In the genomic region with DNA sequence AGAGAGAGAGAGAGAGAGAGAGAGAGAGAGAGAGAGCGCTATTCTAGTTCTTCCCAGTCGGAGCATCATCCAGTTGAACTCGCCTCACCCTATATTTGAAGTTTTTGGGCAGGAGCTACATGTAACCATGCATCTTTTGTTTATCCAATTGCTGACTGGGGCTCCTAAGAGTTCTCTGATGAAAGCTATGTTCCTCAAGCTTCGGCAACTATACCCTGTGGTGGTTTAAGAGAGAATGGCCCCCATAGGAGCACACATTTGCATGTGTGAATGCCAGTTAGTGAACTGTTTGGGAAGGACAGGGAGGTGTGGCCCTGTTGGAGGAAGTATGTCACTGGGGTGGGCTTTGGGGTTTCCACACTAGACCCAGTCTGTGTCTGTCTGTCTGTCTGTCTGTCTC, we compare ENCODE assay signal across 19 mouse cellular contexts.
DNase-seq lines count a peak whose midpoint lies in the region; ATAC-seq lines count a peak whose summit lies in the region.
"Had no signal": no experiment of that assay in that cellular context is flagged by ENCODE, and none has a peak within 500 bp of the region (broad histone marks: within the 10 kb centered on the region; RNA-seq: fewer than 3 reads in every experiment).

No protein-coding gene starts in this region.

- no peak overlapping the region for H3K4me2 ChIP-seq in midbrain, embryonic 11.5 days

- H3K27me3 ChIP-seq in midbrain, embryonic 11.5 days (ENCODE audit: control insufficient read depth, insufficient read depth, low read length), result no peaks in the 10 kb centered on the region
- no peaks in the 10 kb centered on the region for H3K27me3 ChIP-seq in midbrain, embryonic 10.5 days (ENCODE audit: low read depth, poor library complexity, severe bottlenecking)
- H3K27me3 ChIP-seq: CH12.LX, Patski had no signal

- ATAC-seq in midbrain, embryonic 11.5 days (ENCODE audit: low FRiP score), result no peak
- ATAC-seq: activated CD4-positive, CD25-positive, alpha-beta regulatory T cell, adult 4 months; CD4-positive, CD25-positive, alpha-beta regulatory T cell, adult 4 months; Patski had no signal

- H3K36me3 ChIP-seq in midbrain, embryonic 11.5 days (ENCODE audit: control insufficient read depth, insufficient read depth, low read length), result no peaks in the 10 kb centered on the region
- peaks cover 6% of the 10 kb centered on the region; the same call in 1 of the 2 replicates for H3K36me3 ChIP-seq in midbrain, embryonic 10.5 days
- H3K36me3 ChIP-seq: G1E had no signal

- no peaks in the 10 kb centered on the region for H3K9me3 ChIP-seq in midbrain, embryonic 11.5 days (ENCODE audit: control insufficient read depth, low read length)
- no peaks in the 10 kb centered on the region for H3K9me3 ChIP-seq in midbrain, embryonic 10.5 days (replicated peaks)
- H3K9me3 ChIP-seq: G1E had no signal

- H3K9ac ChIP-seq in midbrain, embryonic 11.5 days (ENCODE audit: low read length), result no peak overlapping the region

- no peak overlapping the region for H3K4me3 ChIP-seq in midbrain, embryonic 11.5 days (ENCODE audit: low read depth, low read length)
- no peak overlapping the region for H3K4me3 ChIP-seq in midbrain, embryonic 10.5 days

- peak; percentile 63 for DNase-seq in heart, adult 11 months
- DNase-seq in heart, adult 9 months (ENCODE audit: low spot score in 2 of 2), result no peak
- peak; percentile 73 for DNase-seq in midbrain, embryonic 11.5 days (ENCODE audit: low spot score, missing footprints)
- DNase-seq in midbrain, embryonic 10.5 days (ENCODE audit: low spot score), result no peak
- DNase-seq: adrenal gland, adult 2 months; adrenal gland, adult 8-10 months; adrenal gland, postnatal 10 days; adrenal gland, postnatal 14 days; adrenal gland, postnatal 25 days; adrenal gland, postnatal 36 days; B cell, adult 2 months; cerebellum, adult 11 months; cerebellum, adult 11-12 months; cerebellum, adult 18-20 months had no signal

- 92% methylated on average over 4 of the region's 4 CpGs for WGBS in midbrain, embryonic 11.5 days
- 92% methylated on average over 4 of the region's 4 CpGs for WGBS in midbrain, embryonic 10.5 days

- H3K4me1 ChIP-seq in midbrain, embryonic 11.5 days (ENCODE audit: control insufficient read depth, insufficient read depth, low read length), result no peaks in the 10 kb centered on the region
- H3K4me1 ChIP-seq in midbrain, embryonic 10.5 days, result no peaks in the 10 kb centered on the region

- no peak overlapping the region for H3K27ac ChIP-seq in midbrain, embryonic 11.5 days (ENCODE audit: low read depth, low read length)
- no peak overlapping the region for H3K27ac ChIP-seq in midbrain, embryonic 10.5 days (replicated peaks)

Comparison
In these comparisons a context has a peak if more than half of its experiments do, and no peak if none do; other contexts are left out.
1. DNase-seq: peak in heart, adult 11 months (single experiment) and midbrain, embryonic 11.5 days (single experiment); none in heart, adult 9 months (0 of 2) and midbrain, embryonic 10.5 days (single experiment).